Mouse (Mus musculus): Measurements from ENCODE around the gene Gal3st1. TPM values are rescaled to one million over a fixed set of nuclear protein-coding genes. Genes with fewer than 3 reads are reported as not detected.

Gal3st1 gene
- polyA plus RNA-seq, 1 experiment, result not detected

- 82% methylated on average over 6 of the region's 6 CpGs for WGBS
- Histone ChIP-seq H3K4me1 (ENCODE audit: control insufficient read depth, insufficient read depth, low read length) (no peaks in the 10 kb centered on the region; the same call in none of the 2 replicates), H3K4me3 (replicated peaks; ENCODE audit: control insufficient read depth, low read depth, low read length) (no peak overlapping the region), H3K27ac (ENCODE audit: control insufficient read depth, insufficient read depth, low read depth, low read length, poor library complexity) (no peak overlapping the region)
- TF ChIP-seq POLR2A (IDR thresholded peaks at IDR 0.05; ENCODE audit: borderline replicate concordance, control insufficient read depth, low read depth, low read length) (no peak), CTCF (IDR thresholded peaks at IDR 0.05; ENCODE audit: control insufficient read depth, insufficient read depth, low read length) (no peak)
Observed at GRCm38 (mm10) chr11:3993914-3994313, 10.5 kb downstream of the Gal3st1 start.

- 42% methylated on average over 5 of the region's 5 CpGs for WGBS
- H3K4me1 ChIP-seq (ENCODE audit: control insufficient read depth, insufficient read depth, low read length), result no peaks in the 10 kb centered on the region; the same call in none of the 2 replicates
- TF ChIP-seq POLR2A (IDR thresholded peaks at IDR 0.05; ENCODE audit: borderline replicate concordance, control insufficient read depth, low read depth, low read length), result no peak
- no peak for TF ChIP-seq CTCF (IDR thresholded peaks at IDR 0.05; ENCODE audit: control insufficient read depth, insufficient read depth, low read length)
- H3K27ac ChIP-seq (ENCODE audit: control insufficient read depth, insufficient read depth, low read depth, low read length, poor library complexity), result no peak overlapping the region
- H3K4me3 ChIP-seq (replicated peaks; ENCODE audit: control insufficient read depth, low read depth, low read length), result no peak overlapping the region
Observed at GRCm38 (mm10) chr11:3995511-3995910, 12.1 kb downstream of the Gal3st1 start.

DNA sequence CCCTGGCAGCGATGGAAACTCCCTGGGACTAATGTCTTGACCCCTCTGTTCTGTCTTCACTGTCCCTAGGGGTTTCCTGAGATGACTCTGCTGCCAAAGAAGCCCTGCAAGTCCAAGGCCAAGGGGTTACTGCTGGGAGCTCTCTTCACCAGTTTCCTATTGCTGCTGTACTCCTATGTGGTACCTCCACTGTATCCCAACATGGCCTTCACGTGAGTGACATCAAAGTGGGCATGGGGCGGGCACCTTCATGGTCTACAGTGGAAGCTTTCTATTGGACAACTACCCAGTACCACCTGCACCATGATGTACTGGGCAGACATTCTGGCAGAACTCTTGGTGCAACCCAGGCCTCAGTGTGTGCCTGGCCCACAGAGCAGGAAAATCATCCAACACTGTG, 13.4 kb downstream of the Gal3st1 start:
- TF ChIP-seq CTCF (IDR thresholded peaks at IDR 0.05; ENCODE audit: control insufficient read depth, insufficient read depth, low read length) (no peak), POLR2A (IDR thresholded peaks at IDR 0.05; ENCODE audit: borderline replicate concordance, control insufficient read depth, low read depth, low read length) (no peak)
- H3K4me3 ChIP-seq (replicated peaks; ENCODE audit: control insufficient read depth, low read depth, low read length), result no peak overlapping the region
- 84% methylated on average over 3 of the region's 3 CpGs for WGBS
- H3K27ac ChIP-seq (ENCODE audit: control insufficient read depth, insufficient read depth, low read depth, low read length, poor library complexity), result no peak overlapping the region
- no peaks in the 10 kb centered on the region; the same call in none of the 2 replicates for H3K4me1 ChIP-seq (ENCODE audit: control insufficient read depth, insufficient read depth, low read length)

DNA sequence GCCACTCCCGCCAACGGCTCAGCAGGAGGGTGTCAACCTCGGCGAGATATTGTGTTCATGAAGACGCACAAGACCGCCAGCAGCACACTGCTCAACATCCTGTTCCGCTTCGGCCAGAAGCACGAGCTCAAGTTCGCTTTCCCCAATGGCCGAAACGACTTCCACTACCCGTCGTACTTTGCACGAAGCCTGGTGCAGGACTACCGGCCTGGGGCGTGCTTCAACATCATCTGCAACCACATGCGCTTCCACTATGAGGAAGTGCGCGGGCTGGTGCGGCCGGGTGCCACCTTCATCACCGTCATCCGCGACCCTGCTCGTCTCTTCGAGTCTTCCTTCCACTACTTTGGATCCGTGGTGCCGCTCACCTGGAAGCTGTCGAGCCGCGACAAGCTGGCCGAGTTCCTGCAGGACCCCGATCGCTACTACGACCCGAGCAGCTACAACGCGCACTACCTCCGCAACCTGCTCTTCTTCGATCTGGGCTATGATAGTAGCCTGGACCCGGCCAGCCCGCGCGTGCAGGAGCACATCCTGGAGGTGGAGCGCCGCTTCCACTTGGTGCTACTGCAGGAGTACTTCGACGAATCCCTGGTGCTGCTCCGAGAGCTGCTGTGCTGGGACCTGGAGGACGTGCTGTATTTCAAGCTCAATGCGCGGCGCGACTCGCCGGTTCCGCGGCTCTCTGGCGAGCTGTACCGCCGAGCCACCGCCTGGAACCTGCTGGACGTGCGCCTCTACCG, 14.7 kb downstream of the Gal3st1 start:
- 8% methylated on average over 66 of the region's 66 CpGs for WGBS
- peak overlapping the region; percentile 28 for H3K27ac ChIP-seq (ENCODE audit: control insufficient read depth, insufficient read depth, low read depth, low read length, poor library complexity)
- TF ChIP-seq POLR2A (IDR thresholded peaks at IDR 0.05; ENCODE audit: borderline replicate concordance, control insufficient read depth, low read depth, low read length), result peak; percentile 43; the same call in 1 of the 2 replicates
- TF ChIP-seq CTCF (IDR thresholded peaks at IDR 0.05; ENCODE audit: control insufficient read depth, insufficient read depth, low read length), result no peak
- H3K4me1 ChIP-seq (ENCODE audit: control insufficient read depth, insufficient read depth, low read length), result no peaks in the 10 kb centered on the region; the same call in none of the 2 replicates
- peak overlapping the region; percentile 53 for H3K4me3 ChIP-seq (replicated peaks; ENCODE audit: control insufficient read depth, low read depth, low read length)

DNA sequence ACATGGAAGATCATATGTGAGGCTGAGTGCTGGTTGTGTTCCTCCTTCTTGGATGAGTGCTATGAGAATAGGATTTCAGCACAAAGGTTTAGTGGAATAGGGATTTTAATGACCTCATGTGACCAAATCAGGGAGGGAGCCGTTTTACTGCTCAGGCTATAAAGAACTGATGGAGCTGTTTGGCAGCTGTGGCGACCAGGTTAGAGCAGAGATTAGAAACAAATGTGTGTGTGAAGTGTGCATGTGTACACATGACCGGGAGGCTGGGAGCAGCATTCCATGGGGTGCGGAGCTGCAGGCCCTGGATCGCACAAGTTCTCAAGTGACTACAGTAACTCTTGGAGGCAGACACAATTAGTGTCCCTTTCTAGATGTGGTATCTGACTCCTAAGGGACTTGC, 16.1 kb downstream of the Gal3st1 start:
- Histone ChIP-seq H3K27ac (ENCODE audit: control insufficient read depth, insufficient read depth, low read depth, low read length, poor library complexity) (no peak overlapping the region), H3K4me1 (ENCODE audit: control insufficient read depth, insufficient read depth, low read length) (no peaks in the 10 kb centered on the region; the same call in none of the 2 replicates), H3K4me3 (replicated peaks; ENCODE audit: control insufficient read depth, low read depth, low read length) (no peak overlapping the region)
- TF ChIP-seq CTCF (IDR thresholded peaks at IDR 0.05; ENCODE audit: control insufficient read depth, insufficient read depth, low read length) (no peak), POLR2A (IDR thresholded peaks at IDR 0.05; ENCODE audit: borderline replicate concordance, control insufficient read depth, low read depth, low read length) (no peak)
- WGBS, result 85% methylated on average over 5 of the region's 5 CpGs

- TF ChIP-seq POLR2A (IDR thresholded peaks at IDR 0.05; ENCODE audit: borderline replicate concordance, control insufficient read depth, low read depth, low read length) (no peak), CTCF (IDR thresholded peaks at IDR 0.05; ENCODE audit: control insufficient read depth, insufficient read depth, low read length) (peak; percentile 73)
- WGBS, result 2% methylated on average over 5 of the region's 5 CpGs
Observed at GRCm38 (mm10) chr11:4001603-4002002, 18.2 kb downstream of the Gal3st1 start.

DNA sequence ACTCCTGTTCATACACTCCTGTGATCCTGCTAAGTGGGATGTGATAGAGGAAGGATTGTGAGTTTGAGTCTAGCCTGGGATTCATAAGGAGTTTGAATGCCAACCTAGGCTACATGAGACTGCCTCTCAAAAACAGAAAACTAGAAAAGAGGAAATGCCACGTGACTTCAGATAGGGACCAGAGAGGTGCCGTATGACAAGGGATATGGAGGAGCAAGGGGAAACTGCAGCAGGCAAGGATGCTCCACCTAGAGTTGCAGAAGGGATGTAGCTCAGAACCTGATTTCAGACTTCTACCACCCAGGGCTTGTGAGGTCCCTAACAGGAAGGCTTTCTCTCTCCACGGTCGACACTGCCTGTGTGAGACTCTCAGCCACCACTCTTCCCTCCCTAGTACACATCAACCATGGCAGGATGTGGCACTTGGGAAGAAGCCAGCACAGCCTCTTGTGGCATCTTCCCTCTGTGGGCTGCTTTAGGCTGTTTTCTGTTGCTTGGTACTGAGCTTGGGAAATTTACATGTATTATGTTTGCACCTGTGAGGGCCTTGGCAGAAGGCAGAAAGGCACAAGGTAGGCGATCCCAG, 21.9 kb downstream of the Gal3st1 start:
- Histone ChIP-seq H3K4me3 (replicated peaks; ENCODE audit: control insufficient read depth, low read depth, low read length) (no peak overlapping the region), H3K4me1 (ENCODE audit: control insufficient read depth, insufficient read depth, low read length) (no peaks in the 10 kb centered on the region; the same call in 1 of the 2 replicates), H3K27ac (ENCODE audit: control insufficient read depth, insufficient read depth, low read depth, low read length, poor library complexity) (no peak overlapping the region)
- no peak for TF ChIP-seq CTCF (IDR thresholded peaks at IDR 0.05; ENCODE audit: control insufficient read depth, insufficient read depth, low read length)
- no peak for TF ChIP-seq POLR2A (IDR thresholded peaks at IDR 0.05; ENCODE audit: borderline replicate concordance, control insufficient read depth, low read depth, low read length)
- 17% methylated on average over 5 of the region's 5 CpGs for WGBS

More at GRCm38 (mm10) chr11:4001603-4002002, 18.2 kb downstream of the Gal3st1 start:
- Histone ChIP-seq H3K4me3 (replicated peaks; ENCODE audit: control insufficient read depth, low read depth, low read length) (no peak overlapping the region), H3K4me1 (ENCODE audit: control insufficient read depth, insufficient read depth, low read length) (no peaks in the 10 kb centered on the region; the same call in none of the 2 replicates), H3K27ac (ENCODE audit: control insufficient read depth, insufficient read depth, low read depth, low read length, poor library complexity) (no peak overlapping the region)

- H3K4me3 ChIP-seq (replicated peaks; ENCODE audit: control insufficient read depth, low read depth, low read length), result no peak overlapping the region
- no peak for TF ChIP-seq CTCF (IDR thresholded peaks at IDR 0.05; ENCODE audit: control insufficient read depth, insufficient read depth, low read length)
- TF ChIP-seq POLR2A (IDR thresholded peaks at IDR 0.05; ENCODE audit: borderline replicate concordance, control insufficient read depth, low read depth, low read length), result no peak
- no peak overlapping the region for H3K27ac ChIP-seq (ENCODE audit: control insufficient read depth, insufficient read depth, low read depth, low read length, poor library complexity)
- H3K4me1 ChIP-seq (ENCODE audit: control insufficient read depth, insufficient read depth, low read length), result no peaks in the 10 kb centered on the region; the same call in 1 of the 2 replicates
- 77% methylated on average over 3 of the region's 3 CpGs for WGBS
Observed at GRCm38 (mm10) chr11:4006462-4006861, 23.0 kb downstream of the Gal3st1 start.

All from bone marrow, adult 2 months (tissue).